ENCODE assay signal across 8 mouse cellular contexts in genomic region chr2:103760421-103760820, GRCm38 (mm10). TPM values are rescaled to one million over a fixed set of nuclear protein-coding genes. Genes with fewer than 3 reads are reported as not detected.
DNase-seq lines count a peak whose midpoint lies in the region; ATAC-seq and TF ChIP-seq lines count a peak whose summit lies in the region.

No protein-coding gene starts in this region.

- H3K4me2 ChIP-seq in heart, embryonic 13.5 days = peak overlapping the region; percentile 92
- H3K4me2 ChIP-seq in embryonic facial prominence, embryonic 12.5 days (replicated peaks) = peak overlapping the region; percentile 86
- H3K4me2 ChIP-seq in limb, embryonic 12.5 days = peak overlapping the region; percentile 85

- H3K36me3 ChIP-seq in heart, embryonic 13.5 days = peaks cover 34% of the 10 kb centered on the region
- peaks cover 10% of the 10 kb centered on the region for H3K36me3 ChIP-seq in ES-E14 (ENCODE audit: control insufficient read depth, insufficient read depth, low read length, poor library complexity, severe bottlenecking)
- peaks cover 14% of the 10 kb centered on the region for H3K36me3 ChIP-seq in embryonic facial prominence, embryonic 12.5 days
- peaks cover 22% of the 10 kb centered on the region for H3K36me3 ChIP-seq in limb, embryonic 12.5 days
- H3K36me3 ChIP-seq in small intestine, adult 2 months (ENCODE audit: control insufficient read depth, insufficient read depth, low read length) = peaks cover 8% of the 10 kb centered on the region

- no peaks in the 10 kb centered on the region for H3K27me3 ChIP-seq in heart, embryonic 13.5 days (replicated peaks)
- H3K27me3 ChIP-seq in embryonic facial prominence, embryonic 12.5 days = no peaks in the 10 kb centered on the region
- H3K27me3 ChIP-seq in limb, embryonic 12.5 days = no peaks in the 10 kb centered on the region
- no peaks in the 10 kb centered on the region for H3K27me3 ChIP-seq in small intestine, adult 2 months (ENCODE audit: control insufficient read depth, insufficient read depth, low read length)

- peak overlapping the region; percentile 76 for H3K27ac ChIP-seq in heart, embryonic 13.5 days (replicated peaks)
- H3K27ac ChIP-seq in ES-E14 (ENCODE audit: insufficient read depth, low read depth, low read length, poor library complexity, severe bottlenecking) = peak overlapping the region; percentile 83
- H3K27ac ChIP-seq in embryonic facial prominence, embryonic 12.5 days = 0 out of 2 replicates have a peak overlapping the region, but pooled peaks have one; percentile 42
- peak overlapping the region; percentile 77 for H3K27ac ChIP-seq in limb, embryonic 12.5 days
- H3K27ac ChIP-seq in small intestine, adult 2 months (ENCODE audit: insufficient read depth, low read depth, low read length) = 0 out of 2 replicates have a peak overlapping the region, but pooled peaks have one; percentile 10

- intact Hi-C loops in left cerebral cortex, postnatal 25 days (cut with DNase I) = no loop called here

- in situ Hi-C loops in ES-E14 (cut with MboI; ENCODE audit: low sequenced_read_pairs in 2 of 2, unreplicated experiment in 2 of 2) = no loop called here

- no peak for TF ChIP-seq POLR2A in small intestine, adult 2 months (IDR thresholded peaks at IDR 0.05; ENCODE audit: low read depth, low read length)

- no peak for ATAC-seq in heart, embryonic 13.5 days (ENCODE audit: extremely low read depth, insufficient number of reproducible peaks, low FRiP score, low TSS enrichment)
- ATAC-seq in embryonic facial prominence, embryonic 12.5 days (ENCODE audit: insufficient number of reproducible peaks, insufficient read depth, low FRiP score, low TSS enrichment) = no peak
- no peak; the same call in 1 of the 2 replicates for ATAC-seq in limb, embryonic 12.5 days (ENCODE audit: insufficient number of reproducible peaks, insufficient read depth, low FRiP score, low TSS enrichment, low read depth)

- H3K4me3 ChIP-seq in heart, embryonic 13.5 days = peak overlapping the region; percentile 79
- peak overlapping the region; percentile 68 to 90 for H3K4me3 ChIP-seq in ES-E14 (ENCODE audit: insufficient read depth in 1 of 2, low read depth in 1 of 2, low read length in 2 of 2, poor library complexity in 1 of 2, severe bottlenecking in 1 of 2)
- peak overlapping the region; percentile 67 for H3K4me3 ChIP-seq in embryonic facial prominence, embryonic 12.5 days
- peak overlapping the region; percentile 72 for H3K4me3 ChIP-seq in limb, embryonic 12.5 days (replicated peaks)
- peak overlapping the region; percentile 79 for H3K4me3 ChIP-seq in small intestine, adult 2 months (ENCODE audit: low read depth, low read length)

- under 1% methylated on average over 12 of the region's 12 CpGs for WGBS in heart, embryonic 13.5 days
- 1% methylated on average over 12 of the region's 12 CpGs for WGBS in embryonic facial prominence, embryonic 12.5 days
- under 1% methylated on average over 12 of the region's 12 CpGs for WGBS in limb, embryonic 12.5 days
- under 1% methylated on average over 12 of the region's 12 CpGs for WGBS in small intestine, adult 2 months

- no peak for TF ChIP-seq CTCF in small intestine, adult 2 months (IDR thresholded peaks at IDR 0.05; ENCODE audit: extremely low read depth, insufficient read length, insufficient replicate concordance, low read depth, low read length)

- no peaks in the 10 kb centered on the region for H3K9me3 ChIP-seq in heart, embryonic 13.5 days
- H3K9me3 ChIP-seq in ES-E14 (ENCODE audit: control insufficient read depth, insufficient read depth, low read depth, low read length) = no peaks in the 10 kb centered on the region
- no peaks in the 10 kb centered on the region for H3K9me3 ChIP-seq in embryonic facial prominence, embryonic 12.5 days
- H3K9me3 ChIP-seq in limb, embryonic 12.5 days = no peaks in the 10 kb centered on the region

- no peak for DNase-seq in heart, postnatal 4 days
- DNase-seq in ES-E14 (ENCODE audit: low read depth, low spot score) = no peak
- no peak for DNase-seq in left cerebral cortex, postnatal 25 days (ENCODE audit: low spot score in 2 of 2)
- DNase-seq in adrenal gland, postnatal 4 days (ENCODE audit: low spot score in 2 of 2) = no peak

- peaks cover 21% of the 10 kb centered on the region for H3K4me1 ChIP-seq in heart, embryonic 13.5 days
- no peaks in the 10 kb centered on the region; a peak in 1 of 4 replicates for H3K4me1 ChIP-seq in ES-E14 (ENCODE audit: control insufficient read depth in 2 of 2, insufficient read depth in 2 of 2, low read length in 2 of 2, poor library complexity in 1 of 2)
- H3K4me1 ChIP-seq in embryonic facial prominence, embryonic 12.5 days = peaks cover 7% of the 10 kb centered on the region; the same call in 1 of the 2 replicates
- H3K4me1 ChIP-seq in limb, embryonic 12.5 days (replicated peaks) = peaks cover 9% of the 10 kb centered on the region
- H3K4me1 ChIP-seq in small intestine, adult 2 months (ENCODE audit: control insufficient read depth, insufficient read depth, insufficient read length, low read length) = 0 out of 2 replicates have a peak, but pooled peaks cover 2% of the 10 kb centered on the region

- peak overlapping the region; percentile 82 for H3K9ac ChIP-seq in heart, embryonic 13.5 days
- H3K9ac ChIP-seq in ES-E14 (ENCODE audit: insufficient read depth, low read depth, low read length, poor library complexity, severe bottlenecking) = peak overlapping the region; percentile 94
- H3K9ac ChIP-seq in embryonic facial prominence, embryonic 12.5 days = peak overlapping the region; percentile 63
- H3K9ac ChIP-seq in limb, embryonic 12.5 days (replicated peaks) = peak overlapping the region; percentile 63

TF ChIP-seq in ES-E14, 5 proteins besides CTCF, POLR2A, EP300 and RAD21:
- TF ChIP-seq ZNF384 (IDR thresholded peaks at IDR 0.05; ENCODE audit: low read depth, low read length) (no peak), HCFC1 (IDR thresholded peaks at IDR 0.05; ENCODE audit: borderline replicate concordance, insufficient read depth, low read length) (no peak), MAFK (IDR thresholded peaks at IDR 0.05; ENCODE audit: insufficient read depth, low read depth, low read length) (no peak), CHD2 (IDR thresholded peaks at IDR 0.05; ENCODE audit: low read depth, low read length) (no peak; the same call in 1 of the 2 replicates), ZC3H11A (IDR thresholded peaks at IDR 0.05; ENCODE audit: borderline replicate concordance, low read depth, low read length) (no peak)

RNA-seq across cellular contexts. Expression of gene Nat10, which starts 0.6 kb away (rescaled TPM):
- polyA plus RNA-seq in heart, embryonic 13.5 days (2015; fragmentation: Nextera tagmentation; extraction: Ambion mirVana) = 15.8 and 16.1 TPM in 2 replicates
- total RNA-seq in heart, postnatal 4 days (2021) = 10 to 100 TPM; 25.8 to 26.0 TPM
- 77.0 and 122 TPM in 2 replicates for total RNA-seq in ES-E14 (2012; rRNA removed)
- polyA plus RNA-seq in embryonic facial prominence, embryonic 12.5 days (2016; fragmentation: Nextera tagmentation; extraction: Ambion mirVana) = 29.2 and 30.7 TPM in 2 replicates
- 33.0 and 33.7 TPM in 2 replicates for polyA plus RNA-seq in limb, embryonic 12.5 days (2016; fragmentation: Nextera tagmentation; extraction: Ambion mirVana)
- 8.5 and 13.4 TPM in 2 replicates for polyA plus RNA-seq in small intestine, adult 2 months (2012; rRNA removed)
- 10 to 100 TPM; 34.4 to 35.5 TPM for total RNA-seq in left cerebral cortex, postnatal 25 days (2021)
- 10 to 100 TPM; 71.1 to 72.8 TPM for total RNA-seq in adrenal gland, postnatal 4 days (2021)

RNA-seq across cellular contexts. Expression of gene Caprin1, which starts 37.0 kb away (rescaled TPM):
- 199 and 202 TPM in 2 replicates for polyA plus RNA-seq in heart, embryonic 13.5 days (2015; fragmentation: Nextera tagmentation; extraction: Ambion mirVana)
- total RNA-seq in heart, postnatal 4 days (2021) = 100 to 1,000 TPM; 262 to 265 TPM
- 398 and 416 TPM in 2 replicates for total RNA-seq in ES-E14 (2012; rRNA removed)
- polyA plus RNA-seq in embryonic facial prominence, embryonic 12.5 days (2016; fragmentation: Nextera tagmentation; extraction: Ambion mirVana) = 458 and 465 TPM in 2 replicates
- polyA plus RNA-seq in limb, embryonic 12.5 days (2016; fragmentation: Nextera tagmentation; extraction: Ambion mirVana) = 475 and 477 TPM in 2 replicates
- 69.9 and 90.0 TPM in 2 replicates for polyA plus RNA-seq in small intestine, adult 2 months (2012; rRNA removed)
- 100 to 1,000 TPM; 329 to 340 TPM for total RNA-seq in left cerebral cortex, postnatal 25 days (2021)
- 100 to 1,000 TPM; 486 to 527 TPM for total RNA-seq in adrenal gland, postnatal 4 days (2021)

Comparison
In these comparisons a context has a peak if more than half of its experiments do, and no peak if none do; other contexts are left out.
1. H3K27ac ChIP-seq: peak in every context shown above with its lines; median percentile 83 in ES-E14; 77 in limb, embryonic 12.5 days; 76 in heart, embryonic 13.5 days; 42 in embryonic facial prominence, embryonic 12.5 days; 10 in small intestine, adult 2 months.